Mouse (Mus musculus) T-helper 17 cell (primary cell): Measurements from ENCODE around the gene Nek9.
"Not testable (repeated sequence)": the region's sequence is repeated elsewhere in the genome, so short reads cannot be mapped to it uniquely, and the experiment has no call there.

Experiments used
- in situ Hi-C, 2 experiments: fragments of 300-600 bp; cut with MboI, MseI; formaldehyde crosslinking; loops; 1 replicate in 1 of 2; 2 replicates in 1 of 2; pipeline ENCODE4 v1.15.1; 2025; ENCODE audit warnings: high pct_unique_total_duplicates in 2 of 2

Nek9 gene

GRCm38 (mm10) chr12:85292288-85292687 is 46.9 kb downstream of the Nek9 start:
- in situ Hi-C loops, result no loop called here

DNA sequence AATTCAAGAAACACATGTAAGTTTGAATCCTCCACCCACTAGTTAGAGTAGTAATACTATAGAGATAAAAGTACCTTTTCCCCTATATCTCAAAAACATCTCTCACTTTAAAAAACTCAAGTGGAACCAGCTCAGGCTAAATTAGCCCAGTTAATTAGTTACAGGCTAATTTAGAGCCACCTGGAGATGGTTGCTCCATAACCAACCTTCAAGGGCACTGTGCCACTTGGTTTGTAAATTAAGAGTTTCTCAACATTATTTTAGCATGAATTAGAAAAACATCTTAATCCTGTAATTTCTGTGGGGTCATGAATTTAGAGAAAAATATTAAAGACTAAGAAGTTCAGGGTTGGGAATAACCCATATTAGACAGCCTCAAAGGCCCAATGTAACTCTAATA is 47.6 kb downstream of the Nek9 start:
- in situ Hi-C loops, result no loop called here

GRCm38 (mm10) chr12:85290633-85291032 is 48.5 kb downstream of the Nek9 start:
- in situ Hi-C loops, result no loop called here

DNA sequence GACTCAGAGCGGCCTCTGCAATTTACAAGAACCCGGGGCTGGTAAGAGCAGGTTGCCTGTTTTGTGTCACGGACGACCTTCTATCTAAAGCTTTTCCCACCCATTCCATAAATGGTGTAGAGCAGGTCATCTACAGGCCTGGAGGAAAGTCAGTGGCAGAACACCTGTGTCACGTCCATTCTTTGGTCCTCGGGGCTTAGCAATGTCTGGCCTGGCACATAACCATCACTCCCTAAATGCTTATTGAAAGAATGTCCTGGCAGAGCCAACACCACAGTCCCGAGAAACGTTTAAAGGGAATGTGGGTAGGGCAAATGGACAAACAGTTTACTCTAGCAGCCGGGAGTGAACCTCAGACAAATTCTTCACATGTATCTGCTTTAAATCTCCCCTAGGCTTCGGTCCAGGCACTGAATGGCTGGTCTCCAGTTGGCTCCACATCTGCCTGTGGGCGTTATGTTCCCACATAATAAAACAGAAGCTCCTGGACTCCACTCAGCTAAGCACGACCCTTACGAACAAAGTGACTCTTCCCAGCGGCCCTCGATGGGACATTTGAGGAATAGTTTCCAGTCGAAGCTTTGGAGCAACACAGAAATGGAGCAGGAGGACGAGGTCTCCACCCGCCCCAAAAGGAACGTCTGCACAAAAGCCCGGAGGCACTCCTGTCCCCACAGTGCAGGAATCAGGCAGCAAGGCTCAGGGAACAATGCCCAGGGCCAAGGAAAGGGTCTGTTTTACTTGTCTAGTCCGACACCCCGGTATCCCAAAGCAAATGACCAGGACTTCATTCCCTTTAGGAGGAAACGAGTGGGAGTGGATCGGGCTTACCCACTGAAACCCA is 49.8 kb downstream of the Nek9 start:
- in situ Hi-C loops, result loop anchor here (5.0 kb wide), 3 partner anchors 67 to 122 kb away; partner anchors contain the start of gene Pgf (in 1 of the 2)

- in situ Hi-C loops, result loop anchor here (5.0 kb wide), 3 partner anchors 66 to 121 kb away; partner anchors contain the start of gene Pgf (in 1 of the 2)
Observed at GRCm38 (mm10) chr12:85288486-85289156, 50.5 kb downstream of the Nek9 start, which contains the start of gene Zc2hc1c. Gene Zc2hc1c, plus strand, starts transcription at chr12:85288591.

GRCm38 (mm10) chr12:85287809-85288485 is 51.2 kb downstream of the Nek9 start, which contains the start of gene Acyp1:
Gene Acyp1, minus strand, starts transcription at chr12:85288438.
- in situ Hi-C loops, result loop anchor here (5.0 kb wide), 3 partner anchors 66 to 121 kb away; partner anchors contain the start of gene Pgf (in 1 of the 2)

GRCm38 (mm10) chr12:85286941-85287340 is 52.2 kb downstream of the Nek9 start:
- in situ Hi-C loops, result loop anchor here (5.0 kb wide), 3 partner anchors 65 to 120 kb away; partner anchors contain the start of gene Pgf (in 1 of the 2)

GRCm38 (mm10) chr12:85284996-85285395 is 54.2 kb downstream of the Nek9 start:
- in situ Hi-C loops, result loop anchor here (5.0 kb wide), 3 partner anchors 63 to 118 kb away; partner anchors contain the start of gene Pgf (in 1 of the 2)

GRCm38 (mm10) chr12:85284331-85284730 is 54.8 kb downstream of the Nek9 start:
- in situ Hi-C loops, result no loop called here

- in situ Hi-C loops, result not testable (repeated sequence)
Observed at GRCm38 (mm10) chr12:85281756-85282155, 57.4 kb downstream of the Nek9 start.

- in situ Hi-C loops, result no loop called here
Observed at GRCm38 (mm10) chr12:85280845-85281651, 58.1 kb downstream of the Nek9 start.

DNA sequence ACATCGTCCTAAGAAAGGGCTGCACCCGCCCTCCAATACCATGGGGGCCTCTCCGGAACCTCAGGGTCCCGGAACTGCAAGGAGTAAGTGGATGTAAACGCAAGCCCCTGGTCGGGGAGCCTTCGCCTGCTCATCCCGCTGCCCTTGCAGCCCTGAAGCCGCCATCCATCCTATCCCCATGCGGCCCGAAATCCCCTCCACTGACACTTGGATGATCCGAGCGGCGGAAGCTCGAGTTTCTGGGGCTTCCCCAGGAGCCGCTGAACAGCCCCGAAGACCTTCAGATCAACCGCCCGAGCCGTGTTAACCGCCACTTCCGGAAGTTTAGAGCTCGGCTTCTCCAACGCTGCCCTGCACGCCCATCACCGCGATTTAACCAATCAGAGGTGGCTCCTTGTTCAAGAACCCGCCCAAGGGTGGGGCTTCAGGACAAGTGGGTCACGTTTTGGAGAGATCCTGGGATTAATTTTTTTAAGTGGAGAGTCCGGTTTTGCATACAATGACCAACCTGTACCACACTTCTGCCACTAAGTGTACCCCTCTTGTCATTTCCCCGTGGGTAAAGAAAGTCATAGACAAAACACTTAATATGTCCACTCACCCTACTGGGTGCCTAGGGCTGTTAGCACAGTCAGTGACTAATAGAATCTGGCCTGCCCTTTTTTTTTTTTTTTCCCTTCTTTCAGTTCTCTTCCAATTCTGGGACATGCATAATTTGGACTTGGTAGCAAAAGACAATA is 58.9 kb downstream of the Nek9 start:
- in situ Hi-C loops, result no loop called here

DNA sequence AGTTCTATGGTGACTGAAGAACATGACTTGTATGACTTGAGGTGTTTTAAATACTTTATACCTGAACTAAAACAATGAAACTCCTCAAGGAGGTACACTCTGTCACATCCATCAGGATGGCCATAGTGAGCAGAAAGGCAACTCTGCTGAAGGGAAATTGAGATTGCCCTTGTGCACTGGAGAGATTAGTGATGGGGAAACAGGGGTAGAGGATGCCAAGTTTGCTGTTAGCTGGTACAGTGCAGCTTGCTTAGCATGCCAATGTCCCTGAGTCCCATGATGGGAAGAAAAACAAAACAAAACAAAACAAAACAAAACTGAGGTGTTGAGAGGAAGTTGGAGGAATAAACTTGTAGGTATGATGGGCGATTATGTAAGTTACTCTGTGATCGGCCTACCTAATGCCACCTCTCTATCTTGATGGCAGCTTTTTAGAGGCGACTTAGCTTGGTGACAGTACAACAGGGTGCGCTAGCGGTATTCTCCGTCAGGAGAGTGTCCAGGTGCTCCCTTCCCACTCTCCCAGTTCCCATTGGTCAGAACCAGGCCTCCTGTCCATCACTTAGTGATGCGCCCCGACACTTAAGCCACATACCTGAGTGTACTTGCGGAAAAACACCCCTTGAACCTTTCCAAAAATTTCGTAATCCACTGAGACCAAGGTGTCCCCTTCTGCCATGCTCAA is 59.6 kb downstream of the Nek9 start:
- in situ Hi-C loops, result no loop called here

DNA sequence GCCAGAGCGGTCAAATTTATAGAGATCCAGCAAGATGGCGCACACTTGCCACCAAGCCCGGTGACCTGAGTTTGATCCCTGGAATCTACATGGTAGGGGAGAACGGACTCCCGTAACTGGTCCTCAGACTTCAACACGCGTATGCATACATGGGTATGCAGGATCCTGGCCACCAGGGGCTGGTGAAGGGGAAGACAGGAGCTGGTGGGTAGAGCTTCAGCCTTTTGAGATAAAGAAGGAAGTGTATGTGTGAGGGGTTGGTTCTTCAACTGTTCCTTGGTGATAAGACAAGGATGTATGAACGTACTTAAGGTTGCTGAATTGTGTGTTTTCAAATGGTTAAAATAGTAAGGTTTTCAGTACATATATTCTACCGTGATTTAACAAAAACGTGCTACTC is 60.2 kb downstream of the Nek9 start:
- in situ Hi-C loops, result no loop called here

- in situ Hi-C loops, result no loop called here
Observed at GRCm38 (mm10) chr12:85276273-85276672, 62.9 kb downstream of the Nek9 start.

- in situ Hi-C loops, result no loop called here
Observed at GRCm38 (mm10) chr12:85273508-85273907, 65.7 kb downstream of the Nek9 start.

DNA sequence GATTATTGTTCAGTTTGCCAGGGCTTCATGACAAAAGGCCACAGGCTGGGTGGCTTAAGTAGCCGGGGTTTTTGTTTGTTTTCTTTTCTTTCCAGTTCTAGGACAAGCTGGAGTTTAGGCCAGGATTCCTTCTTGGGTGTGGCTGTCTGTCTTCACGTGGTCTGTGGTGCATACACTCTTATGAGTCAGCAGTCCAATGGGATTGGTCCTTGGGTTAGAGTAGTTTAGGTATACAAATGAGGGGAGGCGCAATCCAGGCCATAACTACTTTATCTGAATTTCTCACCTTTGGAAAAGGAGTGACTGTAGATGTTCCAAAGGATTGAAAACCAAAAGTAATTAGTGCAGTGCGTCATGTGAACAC is 67.3 kb downstream of the Nek9 start:
- in situ Hi-C loops, result no loop called here

DNA sequence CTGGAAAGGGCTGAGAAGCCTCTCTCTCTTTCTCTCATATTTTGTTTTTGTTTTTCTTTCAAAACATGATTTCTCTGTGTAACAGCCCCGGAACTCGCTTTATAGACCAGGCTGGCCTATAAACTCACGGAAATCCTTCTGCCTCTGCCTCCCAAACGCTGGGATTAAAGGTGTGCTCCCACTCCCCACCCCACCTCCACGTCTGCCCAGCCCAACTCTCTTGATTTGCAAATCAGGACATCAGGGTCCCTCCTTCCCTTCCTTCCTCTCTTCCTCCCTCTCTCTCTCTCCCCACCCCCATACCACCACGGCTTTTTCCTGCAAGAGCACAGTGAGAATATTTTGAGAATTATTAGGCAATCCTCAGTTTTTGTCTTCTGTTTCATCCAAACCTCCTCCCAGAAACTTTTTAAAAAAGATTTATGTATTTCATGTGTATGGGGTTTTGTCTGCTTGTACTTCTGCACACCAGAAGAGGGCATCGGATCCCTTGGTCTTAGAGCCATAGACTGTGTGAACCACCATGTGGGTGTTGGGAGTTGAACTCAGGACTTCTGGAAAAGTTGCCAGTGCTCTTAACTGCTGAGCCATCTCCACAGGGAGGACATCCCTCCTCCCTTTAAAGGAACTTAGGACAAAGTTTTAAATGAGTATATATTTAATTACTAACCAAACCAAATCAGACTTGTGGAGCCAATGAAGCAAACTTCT is 67.9 kb downstream of the Nek9 start:
- in situ Hi-C loops, result no loop called here

DNA sequence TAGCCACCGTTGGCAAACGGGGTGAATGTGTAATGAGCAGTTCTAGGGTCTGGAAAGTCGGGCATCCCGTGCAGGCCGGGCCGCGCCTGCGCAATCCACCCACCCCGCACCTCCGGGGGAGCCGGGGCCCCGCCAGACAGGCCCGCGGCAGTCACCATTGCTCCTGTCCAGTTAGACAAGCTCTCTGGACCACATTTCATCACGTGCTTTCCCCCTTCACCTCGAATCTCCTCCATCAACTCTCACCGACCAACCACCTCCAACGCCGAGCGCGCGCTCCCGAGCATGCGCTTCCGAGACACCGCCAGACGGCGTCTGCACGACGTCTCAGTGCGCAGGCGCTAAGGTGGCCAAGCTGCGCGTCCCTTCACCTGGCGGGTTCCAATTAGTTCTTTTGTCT is 68.8 kb downstream of the Nek9 start, which contains the start of gene Mlh3:
Mlh3 (minus strand) TSS at position 281 of the 400 bp plus-strand sequence.
- in situ Hi-C loops, result no loop called here
